Mouse (Mus musculus): ENCODE measurements around the gene Masp1. TPM values are rescaled to one million over a fixed set of nuclear protein-coding genes. Genes with fewer than 3 reads are reported as not detected.

Masp1 gene
- polyA plus RNA-seq, 1 experiment: 3.1 TPM

- DNase-seq (ENCODE audit: low read depth): no peak
Observed at GRCm38 (mm10) chr16:23463671-23464347, 56.8 kb downstream of the Masp1 start.

- no peak for DNase-seq (ENCODE audit: low read depth)
Observed at GRCm38 (mm10) chr16:23458906-23459588, 61.6 kb downstream of the Masp1 start.

GRCm38 (mm10) chr16:23457338-23457737 is 63.3 kb downstream of the Masp1 start:
- DNase-seq (ENCODE audit: low read depth): no peak

GRCm38 (mm10) chr16:23456534-23456933 is 64.1 kb downstream of the Masp1 start:
- no peak for DNase-seq (ENCODE audit: low read depth)

GRCm38 (mm10) chr16:23454376-23454775 is 66.2 kb downstream of the Masp1 start:
- DNase-seq (ENCODE audit: low read depth): no peak

GRCm38 (mm10) chr16:23452476-23452875 is 68.1 kb downstream of the Masp1 start:
- DNase-seq (ENCODE audit: low read depth): no peak

- no peak for DNase-seq (ENCODE audit: low read depth)
Observed at GRCm38 (mm10) chr16:23450816-23451215, 69.8 kb downstream of the Masp1 start.

- DNase-seq (ENCODE audit: low read depth): no peak
Observed at GRCm38 (mm10) chr16:23449946-23450345, 70.7 kb downstream of the Masp1 start.

- DNase-seq (ENCODE audit: low read depth): peak; percentile 58
Observed at GRCm38 (mm10) chr16:23444231-23444630, 76.4 kb downstream of the Masp1 start.

GRCm38 (mm10) chr16:23437404-23438166 is 83.0 kb downstream of the Masp1 start:
- DNase-seq (ENCODE audit: low read depth): no peak

- DNase-seq (ENCODE audit: low read depth): no peak
Observed at GRCm38 (mm10) chr16:23429991-23430390, 90.6 kb downstream of the Masp1 start.

GRCm38 (mm10) chr16:23428647-23429319 is 91.8 kb downstream of the Masp1 start, which contains the start of gene Rtp1:
Gene Rtp1, plus strand, starts transcription at chr16:23429133.
- DNase-seq (ENCODE audit: low read depth): no peak

- no peak for DNase-seq (ENCODE audit: low read depth)
Observed at GRCm38 (mm10) chr16:23427701-23428100, 92.9 kb downstream of the Masp1 start.

- DNase-seq (ENCODE audit: low read depth): no peak
Observed at GRCm38 (mm10) chr16:23423825-23424224, 96.8 kb downstream of the Masp1 start.

GRCm38 (mm10) chr16:23419565-23420085 is 101.0 kb downstream of the Masp1 start:
- no peak for DNase-seq (ENCODE audit: low read depth)

GRCm38 (mm10) chr16:23417456-23418240 is 103.0 kb downstream of the Masp1 start:
- no peak for DNase-seq (ENCODE audit: low read depth)

- DNase-seq (ENCODE audit: low read depth): no peak
Observed at GRCm38 (mm10) chr16:23416657-23417293, 103.8 kb downstream of the Masp1 start.

GRCm38 (mm10) chr16:23416261-23416656 is 104.4 kb downstream of the Masp1 start:
- no peak for DNase-seq (ENCODE audit: low read depth)

GRCm38 (mm10) chr16:23412930-23413329 is 107.7 kb downstream of the Masp1 start:
- DNase-seq (ENCODE audit: low read depth): no peak

GRCm38 (mm10) chr16:23403008-23403755 is 117.4 kb downstream of the Masp1 start:
- DNase-seq (ENCODE audit: low read depth): peak; percentile 24
